ENCODE assay signal across 8 mouse cellular contexts in the genomic region with DNA sequence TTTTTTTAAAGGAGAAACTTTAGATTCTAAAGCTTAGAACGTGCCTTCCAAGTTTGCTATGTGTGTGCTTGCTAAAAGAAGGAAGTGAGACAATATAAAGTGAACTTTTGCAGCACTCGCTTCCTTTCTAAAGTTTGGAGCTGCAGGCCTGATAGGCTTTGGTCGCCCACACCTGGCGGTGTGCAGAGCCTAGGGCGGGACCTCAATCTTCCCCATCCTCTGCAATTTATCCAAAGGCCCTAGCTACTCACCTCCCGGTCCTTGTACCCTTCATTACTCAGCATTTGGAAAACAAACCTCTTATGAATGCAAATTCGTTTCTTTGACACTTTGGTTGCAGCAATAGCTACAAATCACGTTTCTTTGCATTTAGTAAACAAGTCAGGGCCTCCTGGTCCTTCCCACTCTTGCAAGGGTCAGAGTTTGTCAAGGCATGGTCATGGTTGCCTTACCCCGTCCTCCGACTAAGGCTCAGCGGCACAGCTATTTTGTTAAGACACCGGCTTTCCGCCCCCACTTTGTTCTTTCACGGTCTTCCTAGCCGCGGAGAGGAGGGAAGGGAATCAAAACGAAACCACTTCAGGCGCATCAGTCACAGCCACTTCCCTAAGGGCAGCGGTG.
DNase-seq lines count a peak whose midpoint lies in the region; ATAC-seq lines count a peak whose summit lies in the region.

No protein-coding gene starts in this region.

- H3K4me1 ChIP-seq in forebrain, embryonic 14.5 days (ENCODE audit: control insufficient read depth, insufficient read depth, low read length) = peaks cover 21% of the 10 kb centered on the region
- H3K4me1 ChIP-seq in intestine, embryonic 15.5 days (replicated peaks) = peaks cover 31% of the 10 kb centered on the region
- H3K4me1 ChIP-seq in lung, embryonic 16.5 days (replicated peaks; ENCODE audit: control insufficient read depth, insufficient read depth, low read length) = peaks cover 47% of the 10 kb centered on the region
- peaks cover 26% of the 10 kb centered on the region for H3K4me1 ChIP-seq in stomach, embryonic 15.5 days

- no peak for ATAC-seq in forebrain, embryonic 14.5 days
- ATAC-seq in intestine, embryonic 15.5 days = no peak
- no peak for ATAC-seq in lung, embryonic 16.5 days (ENCODE audit: low read depth)
- ATAC-seq in stomach, embryonic 15.5 days (ENCODE audit: insufficient read depth, low FRiP score, low read depth) = no peak
- ATAC-seq in cerebellum, adult (ENCODE audit: insufficient number of reproducible peaks, low FRiP score, low TSS enrichment) = no peak

- peak overlapping the region; percentile 36 for H3K4me2 ChIP-seq in forebrain, embryonic 14.5 days (ENCODE audit: low read length)
- H3K4me2 ChIP-seq in intestine, embryonic 15.5 days (replicated peaks) = peak overlapping the region; percentile 97
- H3K4me2 ChIP-seq in lung, embryonic 16.5 days (ENCODE audit: low read depth, low read length) = peak overlapping the region; percentile 98
- peak overlapping the region; percentile 83 for H3K4me2 ChIP-seq in stomach, embryonic 15.5 days

- H3K9me3 ChIP-seq in forebrain, embryonic 14.5 days (replicated peaks; ENCODE audit: control insufficient read depth, low read length) = no peaks in the 10 kb centered on the region
- H3K9me3 ChIP-seq in intestine, embryonic 15.5 days = no peaks in the 10 kb centered on the region
- H3K9me3 ChIP-seq in lung, embryonic 16.5 days (ENCODE audit: control insufficient read depth, low read length) = no peaks in the 10 kb centered on the region
- H3K9me3 ChIP-seq in stomach, embryonic 15.5 days = no peaks in the 10 kb centered on the region

- H3K4me3 ChIP-seq in forebrain, embryonic 14.5 days (ENCODE audit: low read depth, low read length) = 0 out of 2 replicates have a peak overlapping the region, but pooled peaks have one; percentile 2
- no peak overlapping the region; the same call in 1 of the 2 replicates for H3K4me3 ChIP-seq in intestine, embryonic 15.5 days (replicated peaks)
- H3K4me3 ChIP-seq in lung, embryonic 16.5 days (ENCODE audit: low read length) = peak overlapping the region; percentile 41
- peak overlapping the region; percentile 66 for H3K4me3 ChIP-seq in stomach, embryonic 15.5 days (replicated peaks)

- H3K9ac ChIP-seq in forebrain, embryonic 14.5 days (ENCODE audit: low read length) = 0 out of 2 replicates have a peak overlapping the region, but pooled peaks have one; percentile 4
- no peak overlapping the region for H3K9ac ChIP-seq in intestine, embryonic 15.5 days
- peak overlapping the region; percentile 48; the same call in 1 of the 2 replicates for H3K9ac ChIP-seq in lung, embryonic 16.5 days (ENCODE audit: low read length)
- H3K9ac ChIP-seq in stomach, embryonic 15.5 days = no peak overlapping the region

- peak; percentile 39 for DNase-seq in layer of hippocampus, adult 11-12 months (ENCODE audit: low spot score)
- DNase-seq in layer of hippocampus, postnatal 36 days = no peak
- DNase-seq in ZHBTc4 (ENCODE audit: low read depth, low spot score) = peak; percentile 13
- no peak for DNase-seq in forebrain, embryonic 14.5 days (ENCODE audit: low spot score)

- H3K27ac ChIP-seq in forebrain, embryonic 14.5 days (ENCODE audit: low read depth, low read length) = no peak overlapping the region
- no peak overlapping the region for H3K27ac ChIP-seq in intestine, embryonic 15.5 days
- peak overlapping the region; percentile 99; the same call in 1 of the 2 replicates for H3K27ac ChIP-seq in lung, embryonic 16.5 days (ENCODE audit: low read length)
- 0 out of 2 replicates have a peak overlapping the region, but pooled peaks have one; percentile 94 for H3K27ac ChIP-seq in stomach, embryonic 15.5 days

- H3K36me3 ChIP-seq in forebrain, embryonic 14.5 days (ENCODE audit: control insufficient read depth, insufficient read depth, low read length) = no peaks in the 10 kb centered on the region
- no peaks in the 10 kb centered on the region for H3K36me3 ChIP-seq in intestine, embryonic 15.5 days
- H3K36me3 ChIP-seq in lung, embryonic 16.5 days (ENCODE audit: control insufficient read depth, insufficient read depth, low read length) = no peaks in the 10 kb centered on the region
- H3K36me3 ChIP-seq in stomach, embryonic 15.5 days = no peaks in the 10 kb centered on the region

- peaks cover 15% of the 10 kb centered on the region; the same call in 1 of the 2 replicates for H3K27me3 ChIP-seq in forebrain, embryonic 14.5 days (replicated peaks; ENCODE audit: control insufficient read depth, insufficient read depth, low read length)
- peaks cover 14% of the 10 kb centered on the region for H3K27me3 ChIP-seq in intestine, embryonic 15.5 days (replicated peaks)
- H3K27me3 ChIP-seq in lung, embryonic 16.5 days (ENCODE audit: control insufficient read depth, insufficient read depth, low read depth, low read length) = peaks cover 19% of the 10 kb centered on the region
- H3K27me3 ChIP-seq in stomach, embryonic 15.5 days (replicated peaks) = peaks cover 18% of the 10 kb centered on the region

- WGBS in forebrain, embryonic 14.5 days = 27% methylated on average over 19 of the region's 19 CpGs
- 32% methylated on average over 19 of the region's 19 CpGs for WGBS in intestine, embryonic 15.5 days
- WGBS in lung, embryonic 16.5 days = 22% methylated on average over 19 of the region's 19 CpGs
- WGBS in stomach, embryonic 15.5 days = 30% methylated on average over 19 of the region's 19 CpGs

Comparison
In these comparisons a context has a peak if more than half of its experiments do, and no peak if none do; other contexts are left out.
1. DNase-seq: peak in layer of hippocampus, adult 11-12 months (single experiment) and ZHBTc4 (single experiment); none in layer of hippocampus, postnatal 36 days (0 of 2) and forebrain, embryonic 14.5 days (single experiment).
2. H3K27ac ChIP-seq: peak in lung, embryonic 16.5 days (single experiment) and stomach, embryonic 15.5 days (single experiment); none in forebrain, embryonic 14.5 days (single experiment) and intestine, embryonic 15.5 days (single experiment).
3. H3K4me2 ChIP-seq: peak in every context shown above with its lines; median percentile 98 in lung, embryonic 16.5 days; 97 in intestine, embryonic 15.5 days; 83 in stomach, embryonic 15.5 days; 36 in forebrain, embryonic 14.5 days.
4. H3K9ac ChIP-seq: peak in forebrain, embryonic 14.5 days (single experiment) and lung, embryonic 16.5 days (single experiment); none in intestine, embryonic 15.5 days (single experiment) and stomach, embryonic 15.5 days (single experiment).